Mouse (Mus musculus) embryonic facial prominence, embryonic 15.5 days (tissue): Measurements from ENCODE around the gene Icos. TPM values are rescaled to one million over a fixed set of nuclear protein-coding genes. Genes with fewer than 3 reads are reported as not detected.

Source experiments
- ATAC-seq: fragments of 200-750 bp; cut with Nextera tagmentation; 2 replicates; pipeline ENCODE4 v1.8.0; 2017; ENCODE audit warnings: low read depth, moderate TSS enrichment; ENCODE audit not compliant: insufficient number of reproducible peaks, low FRiP score, low TSS enrichment
- H3K27ac ChIP-seq: fragments of 300-500 bp; sonication (generic); replicated peaks from 2 replicates; pipeline ENCODE4 v1.5.1; 2015; ENCODE audit warnings: mild to moderate bottlenecking, inconsistent platforms
- H3K27me3 ChIP-seq: fragments of 300-500 bp; sonication (generic); 2 replicates; pipeline ENCODE4 v1.6.1; 2015; ENCODE audit warnings: inconsistent platforms
- H3K36me3 ChIP-seq: fragments of 300-500 bp; sonication (generic); 2 replicates; pipeline ENCODE4 v1.6.1; 2015; ENCODE audit warnings: mild to moderate bottlenecking, inconsistent platforms
- H3K4me1 ChIP-seq: fragments of 300-500 bp; sonication (generic); 2 replicates; pipeline ENCODE4 v1.6.1; 2015; ENCODE audit warnings: inconsistent platforms
- H3K4me2 ChIP-seq: fragments of 300-500 bp; sonication (generic); replicated peaks from 2 replicates; pipeline ENCODE4 v1.6.1; 2015; ENCODE audit warnings: mild to moderate bottlenecking, inconsistent platforms
- H3K4me3 ChIP-seq: fragments of 300-500 bp; sonication (generic); replicated peaks from 2 replicates; pipeline ENCODE4 v1.5.1; 2015; ENCODE audit warnings: mild to moderate bottlenecking, inconsistent platforms
- H3K9ac ChIP-seq: fragments of 300-500 bp; sonication (generic); 2 replicates; pipeline ENCODE4 v1.6.1; 2015; ENCODE audit warnings: inconsistent platforms
- H3K9me3 ChIP-seq: fragments of 300-500 bp; sonication (generic); replicated peaks from 2 replicates; pipeline ENCODE4 v1.6.1; 2016; ENCODE audit warnings: inconsistent platforms
- WGBS: fragments of 180-500 bp; shearing (Covaris S2); methylation state at CpG from one replicate; pipeline ENCODE4 v1.1.7; 2015; 5-methylcytosine and 5-hydroxymethylcytosine counted together
- polyA plus RNA-seq: library from polyadenylated mRNA; unstranded; fragments of >200 nt; fragmentation: Nextera tagmentation; extraction: Ambion mirVana; gene quantifications from 2 replicates; pipeline ENCODE4 v1.2.1, GENCODE M21; 2015

Gene Icos
- polyA plus RNA-seq, 1 experiment from 2014 or later: 0.45 TPM

GRCm38 (mm10) chr1:60942921-60943320 is 34.8 kb upstream of the Icos start:
- Histone ChIP-seq H3K4me2 (no peak overlapping the region), H3K9me3 (no peaks in the 10 kb centered on the region), H3K27ac (no peak overlapping the region), H3K4me3 (no peak overlapping the region), H3K27me3 (no peaks in the 10 kb centered on the region), H3K9ac (no peak overlapping the region), H3K4me1 (no peaks in the 10 kb centered on the region), H3K36me3 (no peaks in the 10 kb centered on the region)
- WGBS: 77% methylated on average over 2 of the region's 2 CpGs
- no peak for ATAC-seq

GRCm38 (mm10) chr1:60945633-60946401 is 31.9 kb upstream of the Icos start:
- 87% methylated on average over 8 of the region's 8 CpGs for WGBS
- ATAC-seq: no peak
- no peaks in the 10 kb centered on the region for H3K36me3 ChIP-seq
- no peaks in the 10 kb centered on the region for H3K4me1 ChIP-seq
- no peaks in the 10 kb centered on the region for H3K27me3 ChIP-seq
- H3K9ac ChIP-seq: no peak overlapping the region
- no peak overlapping the region for H3K27ac ChIP-seq
- H3K4me3 ChIP-seq: no peak overlapping the region
- no peaks in the 10 kb centered on the region for H3K9me3 ChIP-seq
- H3K4me2 ChIP-seq: no peak overlapping the region

GRCm38 (mm10) chr1:60948112-60948511 is 29.6 kb upstream of the Icos start:
- no peak for ATAC-seq
- WGBS: 61% methylated on average over 6 of the region's 6 CpGs
- H3K4me3 ChIP-seq: no peak overlapping the region
- H3K4me2 ChIP-seq: no peak overlapping the region
- H3K9ac ChIP-seq: no peak overlapping the region
- no peaks in the 10 kb centered on the region for H3K9me3 ChIP-seq
- no peaks in the 10 kb centered on the region for H3K27me3 ChIP-seq
- no peaks in the 10 kb centered on the region for H3K36me3 ChIP-seq
- H3K27ac ChIP-seq: no peak overlapping the region
- no peaks in the 10 kb centered on the region for H3K4me1 ChIP-seq

GRCm38 (mm10) chr1:60952958-60953357 is 24.8 kb upstream of the Icos start:
- Histone ChIP-seq H3K36me3 (no peaks in the 10 kb centered on the region), H3K9ac (no peak overlapping the region), H3K9me3 (no peaks in the 10 kb centered on the region), H3K4me1 (no peaks in the 10 kb centered on the region), H3K4me3 (no peak overlapping the region), H3K27ac (no peak overlapping the region), H3K27me3 (no peaks in the 10 kb centered on the region), H3K4me2 (no peak overlapping the region)
- 70% methylated on average over 7 of the region's 7 CpGs for WGBS
- ATAC-seq: no peak

GRCm38 (mm10) chr1:60953686-60954085 is 24.0 kb upstream of the Icos start:
- no peak overlapping the region for H3K4me2 ChIP-seq
- H3K27ac ChIP-seq: no peak overlapping the region
- no peak overlapping the region for H3K9ac ChIP-seq
- H3K4me3 ChIP-seq: no peak overlapping the region
- no peaks in the 10 kb centered on the region for H3K9me3 ChIP-seq
- no peaks in the 10 kb centered on the region for H3K27me3 ChIP-seq
- H3K4me1 ChIP-seq: no peaks in the 10 kb centered on the region
- no peak for ATAC-seq
- 81% methylated on average over 7 of the region's 7 CpGs for WGBS
- H3K36me3 ChIP-seq: no peaks in the 10 kb centered on the region

- Histone ChIP-seq H3K27ac (no peak overlapping the region), H3K27me3 (no peaks in the 10 kb centered on the region), H3K4me1 (no peaks in the 10 kb centered on the region), H3K9ac (no peak overlapping the region), H3K4me2 (no peak overlapping the region), H3K36me3 (no peaks in the 10 kb centered on the region), H3K9me3 (no peaks in the 10 kb centered on the region), H3K4me3 (no peak overlapping the region)
- ATAC-seq: no peak
- 42% methylated on average over 2 of the region's 2 CpGs for WGBS
Measured at GRCm38 (mm10) chr1:60954759-60955158, 23.0 kb upstream of the Icos start.

GRCm38 (mm10) chr1:60955186-60955585 is 22.5 kb upstream of the Icos start:
- Histone ChIP-seq H3K27me3 (no peaks in the 10 kb centered on the region), H3K27ac (no peak overlapping the region), H3K9me3 (no peaks in the 10 kb centered on the region), H3K4me3 (no peak overlapping the region), H3K4me2 (no peak overlapping the region), H3K9ac (no peak overlapping the region), H3K4me1 (no peaks in the 10 kb centered on the region), H3K36me3 (no peaks in the 10 kb centered on the region)
- 70% methylated on average over 3 of the region's 3 CpGs for WGBS
- no peak for ATAC-seq

GRCm38 (mm10) chr1:60956196-60956595 is 21.5 kb upstream of the Icos start:
- ATAC-seq: no peak
- 89% methylated on average over 6 of the region's 6 CpGs for WGBS
- H3K4me3 ChIP-seq: no peak overlapping the region

GRCm38 (mm10) chr1:60958287-60958686 is 19.4 kb upstream of the Icos start:
- H3K9ac ChIP-seq: no peak overlapping the region
- no peaks in the 10 kb centered on the region for H3K36me3 ChIP-seq
- H3K27ac ChIP-seq: no peak overlapping the region
- no peak overlapping the region for H3K4me2 ChIP-seq
- H3K9me3 ChIP-seq: no peaks in the 10 kb centered on the region
- H3K4me1 ChIP-seq: no peaks in the 10 kb centered on the region
- H3K27me3 ChIP-seq: no peaks in the 10 kb centered on the region
- no peak overlapping the region for H3K4me3 ChIP-seq
- ATAC-seq: no peak
- WGBS: 82% methylated on average over 1 of the region's 1 CpGs

More at GRCm38 (mm10) chr1:60956196-60956595, 21.5 kb upstream of the Icos start:
- H3K9ac ChIP-seq: no peak overlapping the region
- H3K27me3 ChIP-seq: no peaks in the 10 kb centered on the region
- H3K9me3 ChIP-seq: no peaks in the 10 kb centered on the region
- H3K4me2 ChIP-seq: no peak overlapping the region
- no peaks in the 10 kb centered on the region for H3K4me1 ChIP-seq
- H3K36me3 ChIP-seq: no peaks in the 10 kb centered on the region
- H3K27ac ChIP-seq: no peak overlapping the region

GRCm38 (mm10) chr1:60959246-60959645 is 18.5 kb upstream of the Icos start:
- Histone ChIP-seq H3K4me2 (no peak overlapping the region), H3K27me3 (no peaks in the 10 kb centered on the region), H3K27ac (no peak overlapping the region), H3K4me3 (no peak overlapping the region), H3K9me3 (no peaks in the 10 kb centered on the region), H3K9ac (no peak overlapping the region), H3K36me3 (no peaks in the 10 kb centered on the region), H3K4me1 (no peaks in the 10 kb centered on the region)
- ATAC-seq: no peak
- 74% methylated on average over 4 of the region's 4 CpGs for WGBS

- Histone ChIP-seq H3K36me3 (no peaks in the 10 kb centered on the region), H3K9ac (no peak overlapping the region), H3K4me3 (no peak overlapping the region)
Measured at GRCm38 (mm10) chr1:60960451-60960850, 17.3 kb upstream of the Icos start.

GRCm38 (mm10) chr1:60961080-60961479 is 16.6 kb upstream of the Icos start:
- H3K4me3 ChIP-seq: no peak overlapping the region
- no peaks in the 10 kb centered on the region for H3K4me1 ChIP-seq
- H3K4me2 ChIP-seq: no peak overlapping the region
- no peaks in the 10 kb centered on the region for H3K27me3 ChIP-seq
- WGBS: 15% methylated on average over 4 of the region's 4 CpGs
- no peaks in the 10 kb centered on the region for H3K9me3 ChIP-seq
- no peak for ATAC-seq
- H3K36me3 ChIP-seq: no peaks in the 10 kb centered on the region
- H3K27ac ChIP-seq: no peak overlapping the region
- no peak overlapping the region for H3K9ac ChIP-seq

More at GRCm38 (mm10) chr1:60960451-60960850, 17.3 kb upstream of the Icos start:
- 75% methylated on average over 11 of the region's 11 CpGs for WGBS
- no peaks in the 10 kb centered on the region for H3K4me1 ChIP-seq
- no peaks in the 10 kb centered on the region for H3K27me3 ChIP-seq
- H3K27ac ChIP-seq: no peak overlapping the region
- H3K4me2 ChIP-seq: no peak overlapping the region
- ATAC-seq: no peak
- H3K9me3 ChIP-seq: no peaks in the 10 kb centered on the region
